Mouse (Mus musculus) liver, embryonic 14.5 days (tissue): ENCODE data around the gene Ppfibp1. TPM values are rescaled to one million over a fixed set of nuclear protein-coding genes. Genes with fewer than 3 reads are reported as not detected.

Source experiments
- ATAC-seq: fragments of 200-750 bp; cut with Nextera tagmentation; 2 replicates; pipeline ENCODE4 v1.8.0; 2017; ENCODE audit warnings: moderate number of reproducible peaks, mild to moderate bottlenecking, moderate library complexity; ENCODE audit not compliant: insufficient read depth
- DNase-seq, 3 experiments: peaks; one replicate each; pipeline ENCODE4 v3.0.0-alpha.2; 2012 to 2013; ENCODE audit warnings: low read depth in 3 of 3, low spot score in 3 of 3
- H3K27ac ChIP-seq: fragments of 300-500 bp; sonication (generic); 2 replicates; pipeline ENCODE4 v1.5.1; 2014; ENCODE audit warnings: moderate library complexity, mild to moderate bottlenecking, control low read depth, inconsistent platforms
- H3K27me3 ChIP-seq: fragments of 300-500 bp; sonication (generic); 2 replicates; pipeline ENCODE4 v1.6.1; 2014; ENCODE audit warnings: mild to moderate bottlenecking, low read length, moderate library complexity; ENCODE audit not compliant: control insufficient read depth, insufficient read depth
- H3K36me3 ChIP-seq: fragments of 300-500 bp; sonication (generic); replicated peaks from 2 replicates; pipeline ENCODE4 v1.6.1; 2014; ENCODE audit warnings: low read depth; ENCODE audit not compliant: control insufficient read depth, insufficient read depth
- H3K4me1 ChIP-seq, 2 experiments: fragments of 200-500 bp in 1 of 2; fragments of 300-500 bp in 1 of 2; sonication (generic) in 1 of 2; replicated peaks; 2 replicates each; pipeline ENCODE4 v1.6.1; 2012 to 2014; ENCODE audit warnings: antibody characterized with exemption in 1 of 2, inconsistent platforms in 1 of 2, low read length in 1 of 2; ENCODE audit not compliant: control insufficient read depth in 2 of 2, insufficient read depth in 2 of 2
- H3K4me2 ChIP-seq: fragments of 300-500 bp; sonication (generic); 2 replicates; pipeline ENCODE4 v1.6.1; 2014; ENCODE audit warnings: low read depth, mild to moderate bottlenecking, control low read depth, moderate library complexity
- H3K4me3 ChIP-seq, 2 experiments: fragments of 200-500 bp in 1 of 2; fragments of 300-500 bp in 1 of 2; sonication (generic) in 1 of 2; 2 replicates each; pipeline ENCODE4 v1.5.1; 2012 to 2014; ENCODE audit warnings: low read depth in 2 of 2, low read length in 2 of 2, mild to moderate bottlenecking in 2 of 2, control low read depth in 1 of 2, inconsistent platforms in 1 of 2, moderate library complexity in 1 of 2; ENCODE audit not compliant: insufficient read depth in 1 of 2
- H3K9ac ChIP-seq: fragments of 300-500 bp; sonication (generic); replicated peaks from 2 replicates; pipeline ENCODE4 v1.6.1; 2014; ENCODE audit warnings: mild to moderate bottlenecking, control low read depth, moderate library complexity
- H3K9me3 ChIP-seq: fragments of 300-500 bp; sonication (generic); 2 replicates; pipeline ENCODE4 v1.6.1; 2016; ENCODE audit warnings: low read length, mixed read lengths; ENCODE audit not compliant: control insufficient read depth
- CTCF ChIP-seq: IDR thresholded peaks from 2 replicates; pipeline ENCODE4 v1.5.1; 2016; ENCODE audit warnings: antibody characterized with exemption, low read depth, control low read depth
- EP300 ChIP-seq: IDR thresholded peaks from 2 replicates; pipeline ENCODE4 v1.6.1; 2016; ENCODE audit warnings: antibody characterized with exemption, low read depth
- WGBS: fragments of 180-500 bp; shearing (Covaris S2); extraction: QIAGEN DNeasy Blood & Tissue Kit; methylation state at CpG from one replicate; pipeline ENCODE4 v1.1.7; 2014; ENCODE audit not compliant: insufficient replicate concordance; 5-methylcytosine and 5-hydroxymethylcytosine counted together
- polyA plus RNA-seq, 2 experiments: library from polyadenylated mRNA; depleted of rRNA in 1 of 2; stranded (reverse) in 1 of 2; unstranded in 1 of 2; fragments of >200 nt; fragmentation: Nextera tagmentation in 1 of 2; extraction: Ambion mirVana in 1 of 2; gene quantifications; 2 replicates each; pipeline versions ENCODE4 v1.2.1 to v1.2.3; 2012 to 2014

The Ppfibp1 gene
- polyA plus RNA-seq, 2 experiments, result 5.2 to 9.1 TPM

- DNase-seq, result no peak
- no peak for ATAC-seq
- H3K27ac ChIP-seq, result no peak overlapping the region
- no peak overlapping the region for H3K4me2 ChIP-seq
- H3K36me3 ChIP-seq, result no peaks in the 10 kb centered on the region
- H3K4me1 ChIP-seq, result peaks cover 0 to 8% of the 10 kb centered on the region in 2 experiments; a peak in 2 of 4 replicates
- TF ChIP-seq EP300 (no peak), CTCF (no peak)
- 74% methylated on average over 9 of the region's 9 CpGs for WGBS
- peaks cover 5% of the 10 kb centered on the region for H3K9me3 ChIP-seq
- H3K9ac ChIP-seq, result no peak overlapping the region
- H3K27me3 ChIP-seq, result no peaks in the 10 kb centered on the region
- H3K4me3 ChIP-seq, result no peak overlapping the region
Observed at GRCm38 (mm10) chr6:146879856-146880255, 8.4 kb upstream of the Ppfibp1 start.

GRCm38 (mm10) chr6:146880296-146880695 is 8.0 kb upstream of the Ppfibp1 start:
- H3K27me3 ChIP-seq, result no peaks in the 10 kb centered on the region
- H3K9ac ChIP-seq, result no peak overlapping the region
- no peak for DNase-seq
- 60% methylated on average over 4 of the region's 4 CpGs for WGBS
- H3K9me3 ChIP-seq, result peaks cover 5% of the 10 kb centered on the region
- H3K4me1 ChIP-seq, result peaks cover 0 to 10% of the 10 kb centered on the region in 2 experiments; a peak in 2 of 4 replicates
- H3K4me3 ChIP-seq, result no peak overlapping the region
- no peaks in the 10 kb centered on the region for H3K36me3 ChIP-seq
- no peak overlapping the region for H3K27ac ChIP-seq
- TF ChIP-seq EP300 (no peak), CTCF (no peak)
- no peak overlapping the region for H3K4me2 ChIP-seq
- ATAC-seq, result no peak

- Histone ChIP-seq H3K9me3 (0 out of 2 replicates have a peak, but pooled peaks cover under 1% of the 10 kb centered on the region), H3K4me3 (no peak overlapping the region), H3K4me1 (peaks cover 0 to 10% of the 10 kb centered on the region in 2 experiments; a peak in 2 of 4 replicates), H3K4me2 (no peak overlapping the region), H3K36me3 (no peaks in the 10 kb centered on the region), H3K27me3 (no peaks in the 10 kb centered on the region), H3K9ac (no peak overlapping the region), H3K27ac (no peak overlapping the region)
- TF ChIP-seq CTCF (no peak), EP300 (no peak)
- no peak for DNase-seq
- 46% methylated on average over 13 of the region's 13 CpGs for WGBS
- ATAC-seq, result no peak
Observed at GRCm38 (mm10) chr6:146881896-146882770, 6.2 kb upstream of the Ppfibp1 start.

GRCm38 (mm10) chr6:146883426-146883825 is 4.9 kb upstream of the Ppfibp1 start:
- no peak for TF ChIP-seq CTCF
- no peak for TF ChIP-seq EP300
- 63% methylated on average over 2 of the region's 2 CpGs for WGBS
- DNase-seq (no peak), ATAC-seq (no peak)
- peaks cover 0 to 10% of the 10 kb centered on the region in 2 experiments; a peak in 2 of 4 replicates for H3K4me1 ChIP-seq
- H3K27me3 ChIP-seq, result no peaks in the 10 kb centered on the region
- no peaks in the 10 kb centered on the region for H3K36me3 ChIP-seq
- no peak overlapping the region for H3K27ac ChIP-seq
- H3K4me3 ChIP-seq, result no peak overlapping the region
- H3K4me2 ChIP-seq, result no peak overlapping the region
- H3K9me3 ChIP-seq, result no peaks in the 10 kb centered on the region
- H3K9ac ChIP-seq, result no peak overlapping the region

GRCm38 (mm10) chr6:146884171-146884570 is 4.1 kb upstream of the Ppfibp1 start:
- Histone ChIP-seq H3K36me3 (no peaks in the 10 kb centered on the region), H3K27ac (no peak overlapping the region), H3K9ac (no peak overlapping the region), H3K27me3 (no peaks in the 10 kb centered on the region), H3K4me3 (no peak overlapping the region), H3K4me1 (peaks cover 0 to 10% of the 10 kb centered on the region in 2 experiments; a peak in 2 of 4 replicates), H3K4me2 (no peak overlapping the region), H3K9me3 (no peaks in the 10 kb centered on the region)
- ATAC-seq (no peak), DNase-seq (no peak)
- TF ChIP-seq CTCF, result no peak
- TF ChIP-seq EP300, result no peak
- 52% methylated on average over 3 of the region's 3 CpGs for WGBS
